Mouse (Mus musculus) layer of hippocampus, adult 18-20 months (tissue): Measurements from ENCODE around the gene S100a6. TPM values are rescaled to one million over a fixed set of nuclear protein-coding genes. Genes with fewer than 3 reads are reported as not detected.

ENCODE experiments used
- total RNA-seq, 2 experiments: library from RNA; stranded (reverse); gene quantifications; 2 replicates each; pipeline ENCODE4 v1.2.3; 2021

S100a6 gene
- total RNA-seq, 2 experiments from 2014 or later: 23.5 to 24.6 TPM

Other genes with a start within 250 kb of the S100a6 start
- 10 to 100 TPM; 12.3 to 12.7 TPM for gene Slc27a3, start 222.9 kb upstream of the S100a6 start, total RNA-seq
- gene Ints3, start 179.3 kb upstream of the S100a6 start, total RNA-seq: 10 to 100 TPM; 65.1 to 68.4 TPM
- 1 to 10 TPM; 5.7 to 5.9 TPM for gene Npr1, start 147.0 kb upstream of the S100a6 start, total RNA-seq
- 10 to 100 TPM; 83.1 to 84.0 TPM for gene Ilf2, start 136.8 kb upstream of the S100a6 start, total RNA-seq
- gene Snapin, start 121.8 kb upstream of the S100a6 start, total RNA-seq: 10 to 100 TPM; 58.7 to 59.6 TPM
- 100 to 1,000 TPM; 148 TPM for gene Chtop, start 103.4 kb upstream of the S100a6 start, total RNA-seq
- 100 to 1,000 TPM in 1 of 2 experiments, 10 to 100 TPM in 1; 91.3 to 102 TPM for gene S100a1, start 98.5 kb upstream of the S100a6 start, total RNA-seq
- 10 to 100 TPM; 19.4 to 21.3 TPM for gene S100a13, start 98.4 kb upstream of the S100a6 start, total RNA-seq
- gene S100a14, start 86.0 kb upstream of the S100a6 start, total RNA-seq: 1 to 10 TPM in 1 of 2 experiments, under 1 TPM in 1; 0.62 to 1.5 TPM
- gene S100a16, start 75.6 kb upstream of the S100a6 start, total RNA-seq: 10 to 100 TPM; 91.1 to 93.7 TPM
- gene S100a3, start 52.3 kb upstream of the S100a6 start, total RNA-seq: under 1 TPM in 1 of 2 experiments, not detected in 1; 0.41 TPM
- not detected for gene S100a2, start 22.6 kb upstream of the S100a6 start, total RNA-seq
- 1 to 10 TPM in 1 of 2 experiments, not detected in 1; 1.4 TPM for gene Gm42674, start 11.0 kb upstream of the S100a6 start, total RNA-seq
- 1 to 10 TPM; 2.9 to 5.3 TPM for gene S100a4, start 9.1 kb upstream of the S100a6 start, total RNA-seq
- 1 to 10 TPM in 1 of 2 experiments, not detected in 1; 1.5 TPM for gene S100a5, start 4.4 kb upstream of the S100a6 start, total RNA-seq
- under 1 TPM in 1 of 2 experiments, not detected in 1; 0.25 TPM for gene S100a7a, start 41.1 kb downstream of the S100a6 start, total RNA-seq
- not detected for gene S100a8, start 56.1 kb downstream of the S100a6 start, total RNA-seq
- gene S100a9, start 82.8 kb downstream of the S100a6 start, total RNA-seq: not detected
- not detected for gene Pglyrp4, start 114.0 kb downstream of the S100a6 start, total RNA-seq
- not detected for gene Gm5849, start 165.0 kb downstream of the S100a6 start, total RNA-seq